Mouse (Mus musculus) liver, embryonic 11.5 days (tissue): ENCODE measurements around the gene Bclaf1. TPM values are rescaled to one million over a fixed set of nuclear protein-coding genes. Genes with fewer than 3 reads are reported as not detected.
A peak's percentile ranks its signal among the peaks of the same experiment; 100 is the strongest.

Source experiments
- ATAC-seq: fragments of 200-750 bp; cut with Nextera tagmentation; replicated peaks from 2 replicates; pipeline ENCODE4 v1.8.0; 2017; ENCODE audit warnings: moderate number of reproducible peaks, mild to moderate bottlenecking, moderate TSS enrichment, moderate library complexity; ENCODE audit not compliant: low FRiP score
- DNase-seq: peaks from one replicate; pipeline ENCODE4 v3.0.0-alpha.2; 2017; ENCODE audit warnings: low spot score
- H3K27ac ChIP-seq: fragments of 300-500 bp; sonication (generic); 2 replicates; pipeline ENCODE4 v1.5.1; 2014; ENCODE audit warnings: mild to moderate bottlenecking, low read depth, low read length, control low read depth
- H3K27me3 ChIP-seq: fragments of 300-500 bp; sonication (generic); replicated peaks from 2 replicates; pipeline ENCODE4 v1.6.1; 2014; ENCODE audit warnings: low read length, mixed read lengths; ENCODE audit not compliant: control insufficient read depth, insufficient read depth
- H3K36me3 ChIP-seq: fragments of 300-500 bp; sonication (generic); 2 replicates; pipeline ENCODE4 v1.6.1; 2014; ENCODE audit warnings: mild to moderate bottlenecking, low read length, moderate library complexity, mixed read lengths; ENCODE audit not compliant: control insufficient read depth, insufficient read depth
- H3K4me1 ChIP-seq: fragments of 300-500 bp; sonication (generic); replicated peaks from 2 replicates; pipeline ENCODE4 v1.6.1; 2014; ENCODE audit warnings: low read length, mixed read lengths; ENCODE audit not compliant: control insufficient read depth, insufficient read depth
- H3K4me2 ChIP-seq: fragments of 300-500 bp; sonication (generic); 2 replicates; pipeline ENCODE4 v1.6.1; 2014; ENCODE audit warnings: mild to moderate bottlenecking, control low read depth, moderate library complexity
- H3K4me3 ChIP-seq: fragments of 300-500 bp; sonication (generic); 2 replicates; pipeline ENCODE4 v1.5.1; 2014; ENCODE audit warnings: low read depth, low read length, control low read depth
- H3K9ac ChIP-seq: fragments of 300-500 bp; sonication (generic); 2 replicates; pipeline ENCODE4 v1.6.1; 2014; ENCODE audit warnings: low read depth, low read length, control low read depth
- H3K9me3 ChIP-seq: fragments of 300-500 bp; sonication (generic); 2 replicates; pipeline ENCODE4 v1.6.1; 2016; ENCODE audit warnings: low read length, inconsistent platforms, mixed read lengths; ENCODE audit not compliant: control insufficient read depth
- WGBS: fragments of 180-500 bp; shearing (Covaris S2); extraction: QIAGEN DNeasy Blood & Tissue Kit; methylation state at CpG from one replicate; pipeline ENCODE4 v1.1.7; 2014; 5-methylcytosine and 5-hydroxymethylcytosine counted together
- polyA plus RNA-seq: library from polyadenylated mRNA; unstranded; fragments of >200 nt; fragmentation: Nextera tagmentation; extraction: Ambion mirVana; gene quantifications from 2 replicates; pipeline ENCODE4 v1.2.1, GENCODE M21; 2014

Bclaf1 gene
- polyA plus RNA-seq, 1 experiment from 2014 or later: 129 TPM

GRCm38 (mm10) chr10:20285289-20285975 is 26.8 kb upstream of the Bclaf1 start:
- Histone ChIP-seq H3K27ac (no peak overlapping the region), H3K4me1 (peaks cover 5% of the 10 kb centered on the region), H3K4me2 (no peak overlapping the region), H3K4me3 (no peak overlapping the region), H3K9ac (no peak overlapping the region), H3K36me3 (no peaks in the 10 kb centered on the region), H3K9me3 (no peaks in the 10 kb centered on the region), H3K27me3 (no peaks in the 10 kb centered on the region)
- DNase-seq: no peak
- ATAC-seq: no peak; the same call in 1 of the 2 replicates
- 32% methylated on average over 10 of the region's 10 CpGs for WGBS

GRCm38 (mm10) chr10:20285994-20286836 is 26.1 kb upstream of the Bclaf1 start:
- WGBS: 64% methylated on average over 15 of the region's 15 CpGs
- Histone ChIP-seq H3K9me3 (no peaks in the 10 kb centered on the region), H3K9ac (no peak overlapping the region), H3K4me3 (no peak overlapping the region), H3K36me3 (no peaks in the 10 kb centered on the region), H3K4me1 (peaks cover 5% of the 10 kb centered on the region), H3K27ac (no peak overlapping the region), H3K27me3 (no peaks in the 10 kb centered on the region), H3K4me2 (no peak overlapping the region)
- DNase-seq: no peak
- ATAC-seq: no peak

- no peak overlapping the region for H3K9ac ChIP-seq
- 76% methylated on average over 6 of the region's 6 CpGs for WGBS
- H3K27ac ChIP-seq: no peak overlapping the region
- H3K9me3 ChIP-seq: no peaks in the 10 kb centered on the region
- H3K4me3 ChIP-seq: no peak overlapping the region
- no peak for DNase-seq
- H3K4me2 ChIP-seq: no peak overlapping the region
- no peak for ATAC-seq
- H3K4me1 ChIP-seq: peaks cover 5% of the 10 kb centered on the region
- H3K27me3 ChIP-seq: no peaks in the 10 kb centered on the region
- H3K36me3 ChIP-seq: no peaks in the 10 kb centered on the region
These were observed 24.9 kb upstream of the Bclaf1 start for GRCm38 (mm10) chr10:20287369-20287768.

GRCm38 (mm10) chr10:20290467-20290883 is 21.8 kb upstream of the Bclaf1 start:
- 21% methylated on average over 11 of the region's 11 CpGs for WGBS
- Histone ChIP-seq H3K27me3 (no peaks in the 10 kb centered on the region), H3K27ac (no peak overlapping the region), H3K9me3 (no peaks in the 10 kb centered on the region), H3K4me1 (peaks cover 3% of the 10 kb centered on the region), H3K4me2 (peak overlapping the region; percentile 62), H3K36me3 (no peaks in the 10 kb centered on the region), H3K9ac (no peak overlapping the region), H3K4me3 (peak overlapping the region; percentile 18; the same call in 1 of the 2 replicates)
- ATAC-seq (0 out of 2 replicates have a peak, but pooled peaks have one; percentile 44), DNase-seq (peak; percentile 60)

- ATAC-seq: no peak
- H3K27me3 ChIP-seq: no peaks in the 10 kb centered on the region
- WGBS: 59% methylated on average over 5 of the region's 5 CpGs
- H3K4me2 ChIP-seq: no peak overlapping the region
- no peak overlapping the region for H3K27ac ChIP-seq
- no peak for DNase-seq
- no peaks in the 10 kb centered on the region for H3K9me3 ChIP-seq
- H3K4me1 ChIP-seq: no peaks in the 10 kb centered on the region
- H3K9ac ChIP-seq: no peak overlapping the region
- H3K36me3 ChIP-seq: no peaks in the 10 kb centered on the region
- no peak overlapping the region for H3K4me3 ChIP-seq
These were observed 16.3 kb upstream of the Bclaf1 start for GRCm38 (mm10) chr10:20295961-20296360.

- Histone ChIP-seq H3K4me1 (no peaks in the 10 kb centered on the region), H3K27me3 (no peaks in the 10 kb centered on the region), H3K9me3 (no peaks in the 10 kb centered on the region), H3K9ac (no peak overlapping the region), H3K4me3 (no peak overlapping the region), H3K4me2 (no peak overlapping the region), H3K36me3 (no peaks in the 10 kb centered on the region), H3K27ac (no peak overlapping the region)
- ATAC-seq (no peak), DNase-seq (no peak)
- 62% methylated on average over 3 of the region's 3 CpGs for WGBS
These were observed 13.9 kb upstream of the Bclaf1 start for GRCm38 (mm10) chr10:20298152-20298920.

- Histone ChIP-seq H3K4me3 (no peak overlapping the region), H3K27me3 (no peaks in the 10 kb centered on the region), H3K9ac (no peak overlapping the region), H3K9me3 (no peaks in the 10 kb centered on the region), H3K4me1 (no peaks in the 10 kb centered on the region), H3K36me3 (no peaks in the 10 kb centered on the region), H3K4me2 (no peak overlapping the region), H3K27ac (no peak overlapping the region)
- WGBS: 75% methylated on average over 5 of the region's 5 CpGs
- no peak for ATAC-seq
- no peak for DNase-seq
These were observed 13.2 kb upstream of the Bclaf1 start for GRCm38 (mm10) chr10:20299114-20299513.

GRCm38 (mm10) chr10:20310969-20311769 is 1.1 kb upstream of the Bclaf1 start:
- Histone ChIP-seq H3K4me3 (peak overlapping the region; percentile 88), H3K27ac (peak overlapping the region; percentile 100), H3K27me3 (no peaks in the 10 kb centered on the region), H3K36me3 (no peaks in the 10 kb centered on the region), H3K4me1 (peaks cover 10% of the 10 kb centered on the region), H3K9ac (peak overlapping the region; percentile 98), H3K4me2 (peak overlapping the region; percentile 79), H3K9me3 (no peaks in the 10 kb centered on the region)
- DNase-seq (no peak), ATAC-seq (no peak)
- 51% methylated on average over 11 of the region's 11 CpGs for WGBS
